Mouse (Mus musculus) hindbrain, postnatal 0 days (tissue): ENCODE results near the gene Myct1. TPM values are rescaled to one million over a fixed set of nuclear protein-coding genes. Genes with fewer than 3 reads are reported as not detected.

Experiments used
- ATAC-seq: fragments of 200-750 bp; cut with Nextera tagmentation; 2 replicates; pipeline ENCODE4 v1.8.0; 2017; ENCODE audit warnings: mild to moderate bottlenecking, moderate TSS enrichment, moderate library complexity
- DNase-seq: peaks from one replicate; pipeline ENCODE4 v3.0.0-alpha.2; 2015; ENCODE audit warnings: low spot score
- H3K27ac ChIP-seq: fragments of 300-500 bp; sonication (generic); 2 replicates; pipeline ENCODE4 v1.5.1; 2014; ENCODE audit warnings: mild to moderate bottlenecking
- H3K27me3 ChIP-seq: fragments of 300-500 bp; sonication (generic); 2 replicates; pipeline ENCODE4 v1.6.1; 2014; ENCODE audit warnings: low read length, mixed read lengths; ENCODE audit not compliant: insufficient read depth
- H3K36me3 ChIP-seq: fragments of 300-500 bp; sonication (generic); 2 replicates; pipeline ENCODE4 v1.6.1; 2014; ENCODE audit warnings: low read length, mixed read lengths; ENCODE audit not compliant: insufficient read depth
- H3K4me1 ChIP-seq: fragments of 300-500 bp; sonication (generic); 2 replicates; pipeline ENCODE4 v1.6.1; 2014; ENCODE audit warnings: antibody characterized with exemption, low read length, mixed read lengths; ENCODE audit not compliant: insufficient read depth
- H3K4me2 ChIP-seq: fragments of 300-500 bp; sonication (generic); 2 replicates; pipeline ENCODE4 v1.6.1; 2014; ENCODE audit warnings: low read depth, mild to moderate bottlenecking, low read length, moderate library complexity, mixed read lengths
- H3K4me3 ChIP-seq: fragments of 300-500 bp; sonication (generic); 2 replicates; pipeline ENCODE4 v1.5.1; 2014; ENCODE audit warnings: low read length
- H3K9ac ChIP-seq: fragments of 300-500 bp; sonication (generic); replicated peaks from 2 replicates; pipeline ENCODE4 v1.6.1; 2014; ENCODE audit warnings: mild to moderate bottlenecking, low read length, moderate library complexity, mixed read lengths
- H3K9me3 ChIP-seq: fragments of 300-500 bp; sonication (generic); 2 replicates; pipeline ENCODE4 v1.6.1; 2016; ENCODE audit warnings: low read length, mixed read lengths
- CTCF ChIP-seq: IDR thresholded peaks from 2 replicates; pipeline ENCODE4 v1.5.1; 2016; ENCODE audit warnings: antibody characterized with exemption, control low read depth, low read depth
- WGBS: fragments of 180-500 bp; shearing (Covaris S2); extraction: QIAGEN DNeasy Blood & Tissue Kit; methylation state at CpG from one replicate; pipeline ENCODE4 v1.1.7; 2014; 5-methylcytosine and 5-hydroxymethylcytosine counted together
- polyA plus RNA-seq: library from polyadenylated mRNA; unstranded; fragments of >200 nt; fragmentation: Nextera tagmentation; extraction: Ambion mirVana; gene quantifications from 2 replicates; pipeline ENCODE4 v1.2.1, GENCODE M21; 2015
- total RNA-seq: library from RNA; depleted of rRNA; stranded (reverse); fragments of >200 nt; gene quantifications from 2 replicates; pipeline ENCODE4 v1.2.3, GENCODE M21; 2014

The Myct1 gene
- total and polyA plus RNA-seq, 2 experiments from 2014 or later: 0.89 to 0.91 TPM

- ATAC-seq: no peak
- H3K9me3 ChIP-seq: no peaks in the 10 kb centered on the region
- TF ChIP-seq CTCF: no peak
- H3K27me3 ChIP-seq: no peaks in the 10 kb centered on the region
- no peaks in the 10 kb centered on the region for H3K4me1 ChIP-seq
- H3K4me3 ChIP-seq: no peak overlapping the region
- WGBS: 92% methylated on average over 13 of the region's 13 CpGs
- DNase-seq: no peak
- no peaks in the 10 kb centered on the region for H3K36me3 ChIP-seq
- H3K9ac ChIP-seq: no peak overlapping the region
- H3K27ac ChIP-seq: no peak overlapping the region
- H3K4me2 ChIP-seq: no peak overlapping the region
Observed at GRCm38 (mm10) chr10:5604371-5604770, 10.8 kb downstream of the Myct1 start.

- no peaks in the 10 kb centered on the region for H3K4me1 ChIP-seq
- H3K27me3 ChIP-seq: no peaks in the 10 kb centered on the region
- DNase-seq: no peak
- H3K9ac ChIP-seq: no peak overlapping the region
- H3K27ac ChIP-seq: no peak overlapping the region
- H3K9me3 ChIP-seq: no peaks in the 10 kb centered on the region
- WGBS: 62% methylated on average over 3 of the region's 3 CpGs
- ATAC-seq: no peak
- TF ChIP-seq CTCF: no peak
- H3K4me2 ChIP-seq: no peak overlapping the region
- H3K36me3 ChIP-seq: no peaks in the 10 kb centered on the region
- no peak overlapping the region for H3K4me3 ChIP-seq
Observed at GRCm38 (mm10) chr10:5608874-5609273, 15.3 kb downstream of the Myct1 start.

- no peak for TF ChIP-seq CTCF
- Histone ChIP-seq H3K9ac (no peak overlapping the region), H3K27ac (no peak overlapping the region), H3K9me3 (no peaks in the 10 kb centered on the region), H3K4me3 (no peak overlapping the region), H3K27me3 (no peaks in the 10 kb centered on the region), H3K4me1 (no peaks in the 10 kb centered on the region), H3K36me3 (no peaks in the 10 kb centered on the region), H3K4me2 (no peak overlapping the region)
- 54% methylated on average over 13 of the region's 13 CpGs for WGBS
- ATAC-seq (peak; percentile 59; the same call in 1 of the 2 replicates), DNase-seq (peak; percentile 16)
Observed at GRCm38 (mm10) chr10:5615186-5616040, 21.8 kb downstream of the Myct1 start.

GRCm38 (mm10) chr10:5626268-5626667, 32.7 kb downstream of the Myct1 start:
- ATAC-seq (no peak), DNase-seq (no peak)
- Histone ChIP-seq H3K27ac (no peak overlapping the region), H3K36me3 (no peaks in the 10 kb centered on the region), H3K9me3 (no peaks in the 10 kb centered on the region), H3K27me3 (no peaks in the 10 kb centered on the region), H3K4me1 (no peaks in the 10 kb centered on the region), H3K4me3 (no peak overlapping the region), H3K9ac (no peak overlapping the region), H3K4me2 (no peak overlapping the region)
- WGBS: 65% methylated on average over 5 of the region's 5 CpGs
- TF ChIP-seq CTCF: no peak

GRCm38 (mm10) chr10:5633672-5634200, 40.2 kb downstream of the Myct1 start:
- Histone ChIP-seq H3K4me2 (no peak overlapping the region), H3K36me3 (no peaks in the 10 kb centered on the region), H3K27me3 (no peaks in the 10 kb centered on the region), H3K9ac (no peak overlapping the region), H3K27ac (no peak overlapping the region), H3K4me3 (no peak overlapping the region), H3K9me3 (no peaks in the 10 kb centered on the region), H3K4me1 (no peaks in the 10 kb centered on the region)
- DNase-seq: peak; percentile 38
- ATAC-seq: peak; percentile 80
- 66% methylated on average over 4 of the region's 4 CpGs for WGBS
- TF ChIP-seq CTCF: no peak

- ATAC-seq: peak; percentile 79; the same call in 1 of the 2 replicates
- 37% methylated on average over 1 of the region's 1 CpGs for WGBS
Observed at GRCm38 (mm10) chr10:5634336-5634735, 40.8 kb downstream of the Myct1 start.

GRCm38 (mm10) chr10:5637322-5637721, 43.7 kb downstream of the Myct1 start:
- H3K9ac ChIP-seq: no peak overlapping the region
- H3K4me3 ChIP-seq: no peak overlapping the region
- H3K36me3 ChIP-seq: no peaks in the 10 kb centered on the region
- no peaks in the 10 kb centered on the region for H3K9me3 ChIP-seq
- WGBS: 72% methylated on average over 4 of the region's 4 CpGs
- ATAC-seq (no peak), DNase-seq (peak; percentile 33)
- no peaks in the 10 kb centered on the region for H3K27me3 ChIP-seq
- no peaks in the 10 kb centered on the region for H3K4me1 ChIP-seq
- no peak overlapping the region for H3K4me2 ChIP-seq
- no peak; the same call in 1 of the 2 replicates for TF ChIP-seq CTCF
- H3K27ac ChIP-seq: no peak overlapping the region

More at GRCm38 (mm10) chr10:5634336-5634735, 40.8 kb downstream of the Myct1 start:
- Histone ChIP-seq H3K9ac (no peak overlapping the region), H3K9me3 (no peaks in the 10 kb centered on the region), H3K36me3 (no peaks in the 10 kb centered on the region), H3K4me2 (no peak overlapping the region), H3K27ac (no peak overlapping the region), H3K27me3 (no peaks in the 10 kb centered on the region), H3K4me1 (no peaks in the 10 kb centered on the region), H3K4me3 (no peak overlapping the region)
- TF ChIP-seq CTCF: peak; percentile 67
- DNase-seq: peak; percentile 81
